Mouse (Mus musculus) forebrain, embryonic 14.5 days (tissue): ENCODE results near the gene Atg5. TPM values are rescaled to one million over a fixed set of nuclear protein-coding genes. Genes with fewer than 3 reads are reported as not detected.

Experiments
- ATAC-seq: fragments of 200-750 bp; cut with Nextera tagmentation; 2 replicates; pipeline ENCODE4 v1.8.0; 2017; ENCODE audit warnings: mild to moderate bottlenecking, moderate library complexity
- DNase-seq: peaks from one replicate; pipeline ENCODE4 v3.0.0-alpha.2; 2015; ENCODE audit warnings: low spot score
- H3K27ac ChIP-seq: fragments of 300-500 bp; sonication (generic); 2 replicates; pipeline ENCODE4 v1.5.1; 2014; ENCODE audit warnings: low read depth, mild to moderate bottlenecking, control low read depth, low read length, moderate library complexity
- H3K27me3 ChIP-seq: fragments of 300-500 bp; sonication (generic); replicated peaks from 2 replicates; pipeline ENCODE4 v1.6.1; 2014; ENCODE audit warnings: low read length, control low read depth, mixed read lengths; ENCODE audit not compliant: control insufficient read depth, insufficient read depth
- H3K36me3 ChIP-seq: fragments of 300-500 bp; sonication (generic); 2 replicates; pipeline ENCODE4 v1.6.1; 2014; ENCODE audit warnings: low read length, control low read depth; ENCODE audit not compliant: control insufficient read depth, insufficient read depth
- H3K4me1 ChIP-seq: fragments of 300-500 bp; sonication (generic); 2 replicates; pipeline ENCODE4 v1.6.1; 2014; ENCODE audit warnings: antibody characterized with exemption, low read length, control low read depth; ENCODE audit not compliant: control insufficient read depth, insufficient read depth
- H3K4me2 ChIP-seq: fragments of 300-500 bp; sonication (generic); 2 replicates; pipeline ENCODE4 v1.6.1; 2014; ENCODE audit warnings: mild to moderate bottlenecking, control low read depth, low read length
- H3K4me3 ChIP-seq: fragments of 300-500 bp; sonication (generic); 2 replicates; pipeline ENCODE4 v1.5.1; 2014; ENCODE audit warnings: low read depth, low read length, control low read depth
- H3K9ac ChIP-seq: fragments of 300-500 bp; sonication (generic); 2 replicates; pipeline ENCODE4 v1.6.1; 2014; ENCODE audit warnings: mild to moderate bottlenecking, low read length, control low read depth, moderate library complexity
- H3K9me3 ChIP-seq: fragments of 300-500 bp; sonication (generic); replicated peaks from 2 replicates; pipeline ENCODE4 v1.6.1; 2016; ENCODE audit warnings: low read length, control low read depth, mixed read lengths; ENCODE audit not compliant: control insufficient read depth
- WGBS: fragments of 180-500 bp; shearing (Covaris S2); extraction: QIAGEN DNeasy Blood & Tissue Kit; methylation state at CpG from one replicate; pipeline ENCODE4 v1.1.7; 2014; 5-methylcytosine and 5-hydroxymethylcytosine counted together
- microRNA counts: library from miRNA; unstranded; fragments of <30 nt; microRNA quantifications from one replicate; lab custom pipeline; 2016
- microRNA-seq: library from miRNA; unstranded; fragments of <30 nt; microRNA quantifications from one replicate; pipeline ENCODE4, GENCODE M21; 2016
- polyA plus RNA-seq: library from polyadenylated mRNA; unstranded; fragments of >200 nt; fragmentation: Nextera tagmentation; extraction: Ambion mirVana; gene quantifications from 2 replicates; pipeline ENCODE4 v1.2.1, GENCODE M21; 2014

Atg5 gene
- polyA plus RNA-seq, 1 experiment from 2014 or later, result 56.2 TPM

GRCm38 (mm10) chr10:44400602-44401001 lies 132.4 kb downstream of the Atg5 start:
- Histone ChIP-seq H3K4me2 (no peak overlapping the region), H3K9me3 (no peaks in the 10 kb centered on the region), H3K27me3 (no peaks in the 10 kb centered on the region), H3K36me3 (no peaks in the 10 kb centered on the region), H3K4me3 (no peak overlapping the region), H3K4me1 (no peaks in the 10 kb centered on the region), H3K9ac (no peak overlapping the region), H3K27ac (no peak overlapping the region)
- WGBS, result 57% methylated on average over 13 of the region's 13 CpGs
- DNase-seq, result no peak
- no peak for ATAC-seq

- Histone ChIP-seq H3K27me3 (no peaks in the 10 kb centered on the region), H3K9ac (no peak overlapping the region), H3K27ac (no peak overlapping the region), H3K4me2 (no peak overlapping the region), H3K9me3 (no peaks in the 10 kb centered on the region), H3K4me1 (no peaks in the 10 kb centered on the region), H3K4me3 (no peak overlapping the region), H3K36me3 (no peaks in the 10 kb centered on the region)
- DNase-seq (no peak), ATAC-seq (no peak)
- WGBS, result 74% methylated on average over 10 of the region's 10 CpGs
These were observed 133.4 kb downstream of the Atg5 start for GRCm38 (mm10) chr10:44401600-44401999.

GRCm38 (mm10) chr10:44403415-44403814 lies 135.3 kb downstream of the Atg5 start:
- Histone ChIP-seq H3K9me3 (no peaks in the 10 kb centered on the region), H3K4me2 (no peak overlapping the region), H3K4me3 (no peak overlapping the region), H3K9ac (no peak overlapping the region), H3K36me3 (no peaks in the 10 kb centered on the region), H3K4me1 (no peaks in the 10 kb centered on the region), H3K27me3 (no peaks in the 10 kb centered on the region), H3K27ac (no peak overlapping the region)
- DNase-seq, result no peak
- ATAC-seq, result no peak
- WGBS, result 85% methylated on average over 7 of the region's 7 CpGs

- H3K4me1 ChIP-seq, result no peaks in the 10 kb centered on the region
- no peak overlapping the region for H3K4me2 ChIP-seq
- no peaks in the 10 kb centered on the region for H3K36me3 ChIP-seq
- ATAC-seq (no peak), DNase-seq (no peak)
- H3K4me3 ChIP-seq, result no peak overlapping the region
- WGBS, result 90% methylated on average over 10 of the region's 10 CpGs
- H3K27me3 ChIP-seq, result no peaks in the 10 kb centered on the region
- H3K27ac ChIP-seq, result no peak overlapping the region
- H3K9me3 ChIP-seq, result no peaks in the 10 kb centered on the region
- H3K9ac ChIP-seq, result no peak overlapping the region
These were observed 140.9 kb downstream of the Atg5 start for GRCm38 (mm10) chr10:44409054-44409453.

GRCm38 (mm10) chr10:44409958-44410357 lies 141.8 kb downstream of the Atg5 start:
- H3K9ac ChIP-seq, result no peak overlapping the region
- ATAC-seq, result no peak
- WGBS, result 73% methylated on average over 11 of the region's 11 CpGs
- H3K4me3 ChIP-seq, result no peak overlapping the region
- H3K27me3 ChIP-seq, result no peaks in the 10 kb centered on the region
- H3K27ac ChIP-seq, result no peak overlapping the region
- no peak for DNase-seq
- no peaks in the 10 kb centered on the region for H3K9me3 ChIP-seq
- H3K36me3 ChIP-seq, result no peaks in the 10 kb centered on the region
- H3K4me2 ChIP-seq, result no peak overlapping the region
- H3K4me1 ChIP-seq, result no peaks in the 10 kb centered on the region

MicroRNAs encoded within 50 kb of the gene (microRNA counts, 519-probe panel; counts per million panel counts)
- microRNA mmu-miR-1929 (lab: Ali Mortazavi, UCI), result not detected

Small RNA genes within 50 kb of the gene (microRNA-seq; reads per million reads assigned to microRNA genes)
- gene Mir1929, result 1.5 reads per million, percentile 5 among the genes with 10 or more reads in this experiment

Other genes starting within 250 kb of the Atg5 start
- 0.20 and 0.23 TPM in 2 replicates for gene Crybg1, start 119.5 kb upstream of the Atg5 start, polyA plus RNA-seq